Mouse (Mus musculus): ENCODE measurements around the gene H2-Q2. TPM values are rescaled to one million over a fixed set of nuclear protein-coding genes. Genes with fewer than 3 reads are reported as not detected.

Gene H2-Q2
- 8.9 TPM for polyA plus RNA-seq (2015; fragmentation: Illumina TruSeq; extraction: RNeasy Lipid Tissue Mini Kit (QIAGEN cat#74804); ENCODE audit: insufficient read depth, low read depth, low replicate concordance)

GRCm38 (mm10) chr17:35342071-35342671, at the start of gene H2-Q2:
Gene H2-Q2 (plus strand): TSS chr17:35342242.

GRCm38 (mm10) chr17:35320327-35321081, 21.5 kb upstream of the H2-Q2 start, which contains the start of gene H2-Q1:
Gene H2-Q1 (plus strand): TSS chr17:35320405.

DNA sequence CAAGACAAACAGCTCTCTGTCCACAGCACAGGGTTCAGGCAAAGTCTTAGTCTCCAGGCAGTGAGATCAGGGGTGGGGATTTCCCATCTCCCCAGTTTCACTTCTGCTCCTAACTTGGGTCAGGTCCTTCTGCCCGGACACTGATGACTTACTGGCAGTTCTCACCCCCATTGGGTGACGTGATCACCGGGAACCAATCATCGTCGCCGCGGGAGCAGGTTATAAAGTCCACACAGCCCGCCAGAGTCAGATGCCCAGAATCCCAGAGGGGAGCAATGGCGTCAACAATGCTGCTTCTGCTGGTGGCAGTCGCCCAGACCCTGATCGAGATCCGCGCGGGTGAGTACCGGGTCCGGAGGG, 37.3 kb downstream of the H2-Q2 start, which contains the start of gene H2-Q4:
Gene H2-Q4 (plus strand): TSS at position 249 of the 360 bp plus-strand sequence.

Other genes with a start within 250 kb of the H2-Q2 start
- gene Ly6g5c, start 234.0 kb upstream of the H2-Q2 start, polyA plus RNA-seq (2015; fragmentation: Illumina TruSeq; extraction: RNeasy Lipid Tissue Mini Kit (QIAGEN cat#74804); ENCODE audit: insufficient read depth, low read depth, low replicate concordance) = not detected
- gene Ly6g5b, start 226.8 kb upstream of the H2-Q2 start, polyA plus RNA-seq (2015; fragmentation: Illumina TruSeq; extraction: RNeasy Lipid Tissue Mini Kit (QIAGEN cat#74804); ENCODE audit: insufficient read depth, low read depth, low replicate concordance) = not detected
- gene Gpank1, start 220.8 kb upstream of the H2-Q2 start, polyA plus RNA-seq (2015; fragmentation: Illumina TruSeq; extraction: RNeasy Lipid Tissue Mini Kit (QIAGEN cat#74804); ENCODE audit: insufficient read depth, low read depth, low replicate concordance) = 8.6 TPM
- 52.8 TPM for gene Csnk2b, start 220.2 kb upstream of the H2-Q2 start, polyA plus RNA-seq (2015; fragmentation: Illumina TruSeq; extraction: RNeasy Lipid Tissue Mini Kit (QIAGEN cat#74804); ENCODE audit: insufficient read depth, low read depth, low replicate concordance)
- gene D17H6S53E, start 215.9 kb upstream of the H2-Q2 start, polyA plus RNA-seq (2015; fragmentation: Illumina TruSeq; extraction: RNeasy Lipid Tissue Mini Kit (QIAGEN cat#74804); ENCODE audit: insufficient read depth, low read depth, low replicate concordance) = 6.8 TPM
- gene Apom, start 210.2 kb upstream of the H2-Q2 start, polyA plus RNA-seq (2015; fragmentation: Illumina TruSeq; extraction: RNeasy Lipid Tissue Mini Kit (QIAGEN cat#74804); ENCODE audit: insufficient read depth, low read depth, low replicate concordance) = not detected
- gene Bag6, start 207.1 kb upstream of the H2-Q2 start, polyA plus RNA-seq (2015; fragmentation: Illumina TruSeq; extraction: RNeasy Lipid Tissue Mini Kit (QIAGEN cat#74804); ENCODE audit: insufficient read depth, low read depth, low replicate concordance) = 43.1 TPM
- 89.4 TPM for gene Prrc2a, start 177.3 kb upstream of the H2-Q2 start, polyA plus RNA-seq (2015; fragmentation: Illumina TruSeq; extraction: RNeasy Lipid Tissue Mini Kit (QIAGEN cat#74804); ENCODE audit: insufficient read depth, low read depth, low replicate concordance)
- 2.3 TPM for gene Aif1, start 166.2 kb upstream of the H2-Q2 start, polyA plus RNA-seq (2015; fragmentation: Illumina TruSeq; extraction: RNeasy Lipid Tissue Mini Kit (QIAGEN cat#74804); ENCODE audit: insufficient read depth, low read depth, low replicate concordance)
- gene Lst1, start 153.8 kb upstream of the H2-Q2 start, polyA plus RNA-seq (2015; fragmentation: Illumina TruSeq; extraction: RNeasy Lipid Tissue Mini Kit (QIAGEN cat#74804); ENCODE audit: insufficient read depth, low read depth, low replicate concordance) = 5.7 TPM
- 1.00 TPM for gene Ltb, start 147.8 kb upstream of the H2-Q2 start, polyA plus RNA-seq (2015; fragmentation: Illumina TruSeq; extraction: RNeasy Lipid Tissue Mini Kit (QIAGEN cat#74804); ENCODE audit: insufficient read depth, low read depth, low replicate concordance)
- 0.50 TPM for gene Tnf, start 140.2 kb upstream of the H2-Q2 start, polyA plus RNA-seq (2015; fragmentation: Illumina TruSeq; extraction: RNeasy Lipid Tissue Mini Kit (QIAGEN cat#74804); ENCODE audit: insufficient read depth, low read depth, low replicate concordance)
- gene Lta, start 136.9 kb upstream of the H2-Q2 start, polyA plus RNA-seq (2015; fragmentation: Illumina TruSeq; extraction: RNeasy Lipid Tissue Mini Kit (QIAGEN cat#74804); ENCODE audit: insufficient read depth, low read depth, low replicate concordance) = not detected
- not detected for gene Gm16181, start 121.4 kb upstream of the H2-Q2 start, polyA plus RNA-seq (2015; fragmentation: Illumina TruSeq; extraction: RNeasy Lipid Tissue Mini Kit (QIAGEN cat#74804); ENCODE audit: insufficient read depth, low read depth, low replicate concordance)
- gene Atp6v1g2, start 108.6 kb upstream of the H2-Q2 start, polyA plus RNA-seq (2015; fragmentation: Illumina TruSeq; extraction: RNeasy Lipid Tissue Mini Kit (QIAGEN cat#74804); ENCODE audit: insufficient read depth, low read depth, low replicate concordance) = 2.8 TPM
- gene Nfkbil1, start 106.5 kb upstream of the H2-Q2 start, polyA plus RNA-seq (2015; fragmentation: Illumina TruSeq; extraction: RNeasy Lipid Tissue Mini Kit (QIAGEN cat#74804); ENCODE audit: insufficient read depth, low read depth, low replicate concordance) = 4.1 TPM
- gene Ddx39b, start 100.5 kb upstream of the H2-Q2 start, polyA plus RNA-seq (2015; fragmentation: Illumina TruSeq; extraction: RNeasy Lipid Tissue Mini Kit (QIAGEN cat#74804); ENCODE audit: insufficient read depth, low read depth, low replicate concordance) = 92.0 TPM
- 153 TPM for gene H2-D1, start 79.5 kb upstream of the H2-Q2 start, polyA plus RNA-seq (2015; fragmentation: Illumina TruSeq; extraction: RNeasy Lipid Tissue Mini Kit (QIAGEN cat#74804); ENCODE audit: insufficient read depth, low read depth, low replicate concordance)
- gene H2-Q1, start 21.8 kb upstream of the H2-Q2 start, polyA plus RNA-seq (2015; fragmentation: Illumina TruSeq; extraction: RNeasy Lipid Tissue Mini Kit (QIAGEN cat#74804); ENCODE audit: insufficient read depth, low read depth, low replicate concordance) = not detected
- gene H2-Q4, start 37.4 kb downstream of the H2-Q2 start, polyA plus RNA-seq (2015; fragmentation: Illumina TruSeq; extraction: RNeasy Lipid Tissue Mini Kit (QIAGEN cat#74804); ENCODE audit: insufficient read depth, low read depth, low replicate concordance) = 22.5 TPM
- gene H2-Q6, start 82.6 kb downstream of the H2-Q2 start, polyA plus RNA-seq (2015; fragmentation: Illumina TruSeq; extraction: RNeasy Lipid Tissue Mini Kit (QIAGEN cat#74804); ENCODE audit: insufficient read depth, low read depth, low replicate concordance) = 6.3 TPM
- gene H2-Q7, start 96.9 kb downstream of the H2-Q2 start, polyA plus RNA-seq (2015; fragmentation: Illumina TruSeq; extraction: RNeasy Lipid Tissue Mini Kit (QIAGEN cat#74804); ENCODE audit: insufficient read depth, low read depth, low replicate concordance) = 8.5 TPM
- 0.96 TPM for gene H2-Q10, start 127.8 kb downstream of the H2-Q2 start, polyA plus RNA-seq (2015; fragmentation: Illumina TruSeq; extraction: RNeasy Lipid Tissue Mini Kit (QIAGEN cat#74804); ENCODE audit: insufficient read depth, low read depth, low replicate concordance)
- gene Pou5f1, start 163.8 kb downstream of the H2-Q2 start, polyA plus RNA-seq (2015; fragmentation: Illumina TruSeq; extraction: RNeasy Lipid Tissue Mini Kit (QIAGEN cat#74804); ENCODE audit: insufficient read depth, low read depth, low replicate concordance) = not detected
- 1.3 TPM for gene Tcf19, start 174.6 kb downstream of the H2-Q2 start, polyA plus RNA-seq (2015; fragmentation: Illumina TruSeq; extraction: RNeasy Lipid Tissue Mini Kit (QIAGEN cat#74804); ENCODE audit: insufficient read depth, low read depth, low replicate concordance)
- 3.6 TPM for gene Cchcr1, start 174.9 kb downstream of the H2-Q2 start, polyA plus RNA-seq (2015; fragmentation: Illumina TruSeq; extraction: RNeasy Lipid Tissue Mini Kit (QIAGEN cat#74804); ENCODE audit: insufficient read depth, low read depth, low replicate concordance)
- gene Psors1c2, start 191.0 kb downstream of the H2-Q2 start, polyA plus RNA-seq (2015; fragmentation: Illumina TruSeq; extraction: RNeasy Lipid Tissue Mini Kit (QIAGEN cat#74804); ENCODE audit: insufficient read depth, low read depth, low replicate concordance) = not detected
- gene Cdsn, start 209.9 kb downstream of the H2-Q2 start, polyA plus RNA-seq (2015; fragmentation: Illumina TruSeq; extraction: RNeasy Lipid Tissue Mini Kit (QIAGEN cat#74804); ENCODE audit: insufficient read depth, low read depth, low replicate concordance) = not detected
- not detected for gene 2300002M23Rik, start 225.2 kb downstream of the H2-Q2 start, polyA plus RNA-seq (2015; fragmentation: Illumina TruSeq; extraction: RNeasy Lipid Tissue Mini Kit (QIAGEN cat#74804); ENCODE audit: insufficient read depth, low read depth, low replicate concordance)